Mouse (Mus musculus): ENCODE measurements around the gene Pgap1. TPM values are rescaled to one million over a fixed set of nuclear protein-coding genes. Genes with fewer than 3 reads are reported as not detected.

Pgap1 gene
- 6.1 TPM for polyA plus RNA-seq (2014; fragmentation: Illumina TruSeq; extraction: RNeasy Lipid Tissue Mini Kit (QIAGEN cat#74804); ENCODE audit: low read depth, low replicate concordance)

GRCm38 (mm10) chr1:54557301-54558229 lies at the start of gene Pgap1:
Pgap1 (minus strand) TSS chr1:54557684.

GRCm38 (mm10) chr1:54438340-54439079 lies 119.0 kb downstream of the Pgap1 start, which contains the start of gene Gtf3c3:
Gtf3c3 (minus strand) TSS chr1:54438971.

Other genes with a start within 250 kb of the Pgap1 start
- 47.4 TPM for gene Gtf3c3, start 118.7 kb downstream of the Pgap1 start, polyA plus RNA-seq (2014; fragmentation: Illumina TruSeq; extraction: RNeasy Lipid Tissue Mini Kit (QIAGEN cat#74804); ENCODE audit: low read depth, low replicate concordance)